Mouse (Mus musculus) bone marrow macrophage, adult 2 months (primary cell): ENCODE data around the gene Ckb. TPM values are rescaled to one million over a fixed set of nuclear protein-coding genes. Genes with fewer than 3 reads are reported as not detected.

Source experiments
- H3K27ac ChIP-seq: 2 replicates; pipeline ENCODE4 v1.5.1; 2012; ENCODE audit warnings: low read depth, low read length; ENCODE audit not compliant: insufficient read depth
- H3K4me1 ChIP-seq: 2 replicates; pipeline ENCODE4 v1.6.1; 2012; ENCODE audit warnings: low read length; ENCODE audit not compliant: control insufficient read depth, insufficient read depth
- H3K4me3 ChIP-seq: 2 replicates; pipeline ENCODE4 v1.5.1; 2012; ENCODE audit warnings: mild to moderate bottlenecking, low read length, moderate library complexity; ENCODE audit not compliant: insufficient read depth
- CTCF ChIP-seq: IDR thresholded peaks from 2 replicates; pipeline ENCODE4 v1.5.1; 2012; ENCODE audit warnings: low read depth, mild to moderate bottlenecking, low read length, moderate library complexity
- POLR2A ChIP-seq: IDR thresholded peaks from 2 replicates; pipeline ENCODE4 v1.6.1; 2012; ENCODE audit warnings: mild to moderate bottlenecking, low read depth, low read length, borderline replicate concordance
- polyA plus RNA-seq: library from polyadenylated mRNA; stranded (reverse); fragments of >200 nt; gene quantifications from 2 replicates; pipeline ENCODE4 v1.2.4, GENCODE M21; 2012; ENCODE audit not compliant: missing spikeins, insufficient read depth, insufficient read length

Gene Ckb
- polyA plus RNA-seq, 1 experiment: 396 TPM

- TF ChIP-seq POLR2A: no peak
- no peak for TF ChIP-seq CTCF
- H3K27ac ChIP-seq: no peak overlapping the region
- H3K4me3 ChIP-seq: no peak overlapping the region
- peaks cover 21% of the 10 kb centered on the region for H3K4me1 ChIP-seq
Measured at GRCm38 (mm10) chr12:111680661-111681060, 8.5 kb upstream of the Ckb start.

- H3K4me3 ChIP-seq: peak overlapping the region; percentile 84
- no peak for TF ChIP-seq CTCF
- no peak for TF ChIP-seq POLR2A
- H3K27ac ChIP-seq: no peak overlapping the region
- peaks cover 31% of the 10 kb centered on the region for H3K4me1 ChIP-seq
Measured at GRCm38 (mm10) chr12:111678997-111679396, 6.9 kb upstream of the Ckb start.

DNA sequence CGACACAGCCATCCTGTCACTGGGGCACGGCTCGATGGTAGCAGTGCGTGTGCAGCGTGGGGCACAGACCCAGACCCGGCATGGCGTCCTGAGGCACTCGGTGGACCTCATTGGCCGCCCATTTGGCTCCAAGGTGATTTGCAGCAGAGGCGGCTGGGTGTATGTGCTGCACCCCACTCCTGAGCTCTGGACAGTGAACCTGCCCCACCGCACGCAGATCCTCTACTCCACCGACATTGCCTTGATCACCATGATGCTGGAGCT, 6.5 kb upstream of the Ckb start:
- Histone ChIP-seq H3K4me3 (peak overlapping the region; percentile 84), H3K4me1 (peaks cover 35% of the 10 kb centered on the region), H3K27ac (peak overlapping the region; percentile 3)
- TF ChIP-seq CTCF (no peak), POLR2A (no peak)

DNA sequence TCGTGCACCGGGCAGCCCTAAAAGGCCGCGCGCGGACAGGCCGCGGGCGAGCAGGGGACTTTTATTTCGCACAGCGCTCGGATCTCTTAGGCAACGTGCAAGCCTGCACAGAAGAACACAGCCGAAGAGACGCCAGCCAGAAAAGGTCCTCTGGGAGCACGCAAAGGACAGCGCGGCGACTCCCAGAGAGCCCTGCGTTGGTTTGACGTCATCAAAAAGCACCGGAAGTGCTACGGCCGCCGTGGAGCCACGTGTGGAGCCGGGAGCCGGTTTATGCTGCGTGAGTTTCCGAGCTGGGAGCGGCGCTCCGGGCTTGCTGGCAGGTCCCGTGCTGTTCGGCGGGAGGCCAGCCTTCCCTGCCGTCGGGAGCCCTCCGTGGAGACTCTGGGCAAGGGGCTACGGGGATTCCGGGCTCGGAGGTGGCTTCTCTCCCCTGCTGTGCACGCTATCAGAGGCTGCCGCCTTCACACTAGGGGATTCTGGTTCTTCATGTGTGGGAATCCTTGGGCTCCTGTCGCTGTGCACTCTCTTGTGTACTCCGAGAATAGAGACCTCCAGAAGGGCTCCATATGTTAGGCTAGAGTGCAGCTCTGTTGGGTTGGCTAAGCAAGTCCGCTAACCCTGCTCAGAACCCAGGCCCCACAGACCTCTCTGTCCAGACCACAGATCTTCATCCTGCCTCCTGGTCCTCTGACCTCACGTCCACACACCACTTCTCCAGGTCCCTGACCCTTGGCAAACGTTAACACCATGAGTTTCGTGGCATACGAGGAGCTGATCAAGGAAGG, 5.9 kb upstream of the Ckb start, which contains the start of gene Trmt61a:
Trmt61a (plus strand) TSS at position 224 of the 788 bp plus-strand sequence.
- Histone ChIP-seq H3K4me1 (peaks cover 40% of the 10 kb centered on the region), H3K4me3 (peak within 1 kb of the TSS; percentile 84), H3K27ac (peak within 1 kb of the TSS; percentile 98)
- TF ChIP-seq POLR2A (no peak), CTCF (no peak)

- peak overlapping the region; percentile 98 for H3K27ac ChIP-seq
- TF ChIP-seq POLR2A: no peak
- no peak for TF ChIP-seq CTCF
- H3K4me3 ChIP-seq: peak overlapping the region; percentile 84
- peaks cover 44% of the 10 kb centered on the region for H3K4me1 ChIP-seq
Measured at GRCm38 (mm10) chr12:111677421-111677820, 5.3 kb upstream of the Ckb start.

DNA sequence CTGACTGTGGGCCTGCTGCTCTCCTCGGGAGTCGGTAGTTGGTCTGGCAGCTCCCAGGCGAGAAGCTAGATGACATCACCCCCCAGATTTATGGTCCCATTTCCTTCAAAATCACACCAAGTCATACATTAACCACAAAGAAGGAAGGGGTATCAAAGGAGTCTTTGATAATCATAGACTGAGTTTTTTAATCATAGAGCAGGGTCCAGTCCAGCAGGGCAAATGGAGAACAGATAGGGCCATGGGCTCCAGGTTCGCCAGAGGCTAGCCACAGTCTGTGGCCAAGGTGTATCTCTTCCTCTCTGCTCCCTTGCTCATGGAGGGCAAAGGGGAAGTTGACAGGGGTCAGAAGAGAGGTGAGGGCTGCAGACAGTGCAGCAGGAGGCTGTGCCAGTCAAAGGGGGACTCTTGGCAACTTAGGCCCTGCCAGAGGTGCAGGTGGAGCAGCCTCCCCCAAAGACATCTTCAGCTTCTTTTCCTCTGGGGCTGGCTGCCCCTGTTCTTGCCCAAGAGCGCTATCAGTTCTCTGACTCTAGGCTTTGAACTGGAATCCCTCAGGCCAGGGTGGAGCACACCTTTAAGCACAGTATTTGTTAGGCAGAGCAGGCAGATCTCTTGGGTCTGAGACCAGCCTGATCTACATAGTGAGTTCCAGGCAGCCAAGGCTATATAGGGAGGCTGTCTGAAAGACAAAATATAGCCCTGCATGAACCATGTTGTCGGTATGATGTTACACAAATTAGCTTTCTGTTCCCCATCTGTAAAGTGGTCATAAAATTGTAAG, 3.9 kb upstream of the Ckb start:
- peak overlapping the region; percentile 98 for H3K27ac ChIP-seq
- TF ChIP-seq CTCF (no peak), POLR2A (no peak)
- peaks cover 45% of the 10 kb centered on the region for H3K4me1 ChIP-seq

DNA sequence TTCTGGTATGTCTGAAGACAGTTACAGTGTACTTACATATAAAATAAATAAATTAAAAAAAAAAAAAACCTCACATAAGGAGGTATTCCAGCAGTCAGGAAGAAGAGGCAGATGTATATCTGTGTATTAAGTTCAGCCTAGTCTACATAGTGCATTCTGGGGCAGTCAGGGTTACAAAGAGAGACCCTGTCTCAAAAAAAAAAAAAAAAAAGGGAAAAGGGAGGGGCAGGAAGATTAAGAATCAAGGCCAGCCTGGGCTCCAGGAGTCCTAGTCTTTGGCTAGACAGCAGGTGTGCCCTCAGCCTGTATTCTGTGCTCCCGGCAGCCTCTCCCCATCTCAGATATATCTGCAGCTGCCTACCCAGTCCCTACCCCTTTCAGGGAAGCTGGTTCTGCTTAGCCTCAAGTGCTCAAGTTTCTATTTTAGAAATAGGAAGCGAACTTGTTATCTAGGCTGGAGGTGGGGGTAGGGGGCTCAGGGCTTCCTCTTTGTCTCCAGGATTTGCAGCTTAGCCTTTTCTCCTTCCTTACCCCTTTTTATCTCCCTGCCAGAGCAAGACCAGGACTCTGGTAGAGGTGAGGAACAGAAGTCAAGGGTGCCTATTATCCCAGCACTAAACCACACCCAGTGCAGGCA, 2.8 kb upstream of the Ckb start:
- H3K27ac ChIP-seq: peak overlapping the region; percentile 98
- peaks cover 51% of the 10 kb centered on the region for H3K4me1 ChIP-seq
- no peak for TF ChIP-seq POLR2A
- TF ChIP-seq CTCF: no peak
- peak overlapping the region; percentile 27 for H3K4me3 ChIP-seq

More for the DNA sequence above, 3.9 kb upstream of the Ckb start:
- H3K4me3 ChIP-seq: peak overlapping the region; percentile 27; the same call in 1 of the 2 replicates

GRCm38 (mm10) chr12:111672581-111672980, 443 bp upstream of the Ckb start:
- no peak overlapping the region for H3K27ac ChIP-seq
- peaks cover 57% of the 10 kb centered on the region for H3K4me1 ChIP-seq
- no peak for TF ChIP-seq POLR2A
- TF ChIP-seq CTCF: no peak
- peak overlapping the region; percentile 89 for H3K4me3 ChIP-seq

- Histone ChIP-seq H3K4me3 (peak overlapping the region; percentile 89), H3K4me1 (peaks cover 48% of the 10 kb centered on the region), H3K27ac (peak overlapping the region; percentile 43; the same call in 1 of the 2 replicates)
- no peak for TF ChIP-seq POLR2A
- TF ChIP-seq CTCF: no peak
Measured at GRCm38 (mm10) chr12:111671431-111671902, 671 bp downstream of the Ckb start.

- no peak overlapping the region for H3K27ac ChIP-seq
- TF ChIP-seq CTCF (no peak), POLR2A (no peak)
Measured at GRCm38 (mm10) chr12:111670976-111671375, 1.2 kb downstream of the Ckb start.

More at GRCm38 (mm10) chr12:111670976-111671375, 1.2 kb downstream of the Ckb start:
- Histone ChIP-seq H3K4me3 (peak overlapping the region; percentile 89), H3K4me1 (peaks cover 43% of the 10 kb centered on the region)
